Mouse (Mus musculus) limb, embryonic 10.5 days (tissue): ENCODE data around the gene Ttyh2. TPM values are rescaled to one million over a fixed set of nuclear protein-coding genes. Genes with fewer than 3 reads are reported as not detected.

Experiments
- DNase-seq: peaks from one replicate; pipeline ENCODE4 v3.0.0-alpha.2; 2017; ENCODE audit warnings: low spot score
- H3K27ac ChIP-seq: fragments of 300-500 bp; sonication (generic); 2 replicates; pipeline ENCODE4 v1.5.1; 2016; ENCODE audit warnings: mild to moderate bottlenecking
- H3K27me3 ChIP-seq: fragments of 300-500 bp; sonication (generic); 2 replicates; pipeline ENCODE4 v1.6.1; 2016; ENCODE audit warnings: low read depth, mild to moderate bottlenecking; ENCODE audit not compliant: poor library complexity, severe bottlenecking
- H3K36me3 ChIP-seq: fragments of 300-500 bp; sonication (generic); 2 replicates; pipeline ENCODE4 v1.6.1; 2016; ENCODE audit warnings: mild to moderate bottlenecking, moderate library complexity
- H3K4me1 ChIP-seq: fragments of 300-500 bp; sonication (generic); 2 replicates; pipeline ENCODE4 v1.6.1; 2016
- H3K4me3 ChIP-seq: fragments of 300-500 bp; sonication (generic); 2 replicates; pipeline ENCODE4 v1.5.1; 2016; ENCODE audit warnings: mild to moderate bottlenecking, moderate library complexity
- H3K9me3 ChIP-seq: fragments of 300-500 bp; sonication (generic); replicated peaks from 2 replicates; pipeline ENCODE4 v1.6.1; 2016; ENCODE audit warnings: mild to moderate bottlenecking
- WGBS: fragments of 180-500 bp; shearing (Covaris S2); methylation state at CpG from one replicate; pipeline ENCODE4 v1.1.7; 2016; 5-methylcytosine and 5-hydroxymethylcytosine counted together
- polyA plus RNA-seq: library from polyadenylated mRNA; unstranded; fragments of >200 nt; fragmentation: Nextera tagmentation; extraction: Ambion mirVana; gene quantifications from 2 replicates; pipeline ENCODE4 v1.2.1, GENCODE M21; 2016

Ttyh2 gene
- polyA plus RNA-seq, 1 experiment from 2014 or later = 9.2 TPM

GRCm38 (mm10) chr11:114675826-114676401 lies 683 bp downstream of the Ttyh2 start:
- Histone ChIP-seq H3K4me1 (peaks cover 54% of the 10 kb centered on the region), H3K27me3 (peaks cover 13% of the 10 kb centered on the region), H3K36me3 (peaks cover 36% of the 10 kb centered on the region), H3K4me3 (peak overlapping the region; percentile 70), H3K27ac (peak overlapping the region; percentile 83), H3K9me3 (no peaks in the 10 kb centered on the region)
- DNase-seq = peak; percentile 64
- 2% methylated on average over 27 of the region's 27 CpGs for WGBS

GRCm38 (mm10) chr11:114676431-114676830 lies 1.2 kb downstream of the Ttyh2 start:
- 8% methylated on average over 14 of the region's 14 CpGs for WGBS
- Histone ChIP-seq H3K27me3 (peaks cover 13% of the 10 kb centered on the region), H3K4me3 (peak overlapping the region; percentile 70), H3K27ac (peak overlapping the region; percentile 83), H3K4me1 (peaks cover 56% of the 10 kb centered on the region), H3K36me3 (peaks cover 31% of the 10 kb centered on the region), H3K9me3 (no peaks in the 10 kb centered on the region)
- DNase-seq = no peak

GRCm38 (mm10) chr11:114676896-114677530 lies 1.8 kb downstream of the Ttyh2 start:
- H3K9me3 ChIP-seq = no peaks in the 10 kb centered on the region
- peak overlapping the region; percentile 83; the same call in 1 of the 2 replicates for H3K27ac ChIP-seq
- no peak for DNase-seq
- peak overlapping the region; percentile 70 for H3K4me3 ChIP-seq
- H3K4me1 ChIP-seq = peaks cover 56% of the 10 kb centered on the region
- WGBS = 46% methylated on average over 9 of the region's 9 CpGs
- H3K27me3 ChIP-seq = peaks cover 13% of the 10 kb centered on the region
- peaks cover 25% of the 10 kb centered on the region for H3K36me3 ChIP-seq

- peaks cover 13% of the 10 kb centered on the region for H3K27me3 ChIP-seq
- 80% methylated on average over 8 of the region's 8 CpGs for WGBS
- DNase-seq = no peak
- no peak overlapping the region for H3K4me3 ChIP-seq
- no peak overlapping the region for H3K27ac ChIP-seq
- H3K36me3 ChIP-seq = no peaks in the 10 kb centered on the region
- H3K4me1 ChIP-seq = peaks cover 52% of the 10 kb centered on the region
- H3K9me3 ChIP-seq = no peaks in the 10 kb centered on the region
These were observed 4.4 kb downstream of the Ttyh2 start for GRCm38 (mm10) chr11:114679582-114679981.

GRCm38 (mm10) chr11:114680291-114680690 lies 5.1 kb downstream of the Ttyh2 start:
- no peaks in the 10 kb centered on the region for H3K9me3 ChIP-seq
- no peak overlapping the region for H3K4me3 ChIP-seq
- no peaks in the 10 kb centered on the region for H3K36me3 ChIP-seq
- peaks cover 13% of the 10 kb centered on the region for H3K27me3 ChIP-seq
- no peak for DNase-seq
- WGBS = 79% methylated on average over 10 of the region's 10 CpGs
- H3K27ac ChIP-seq = 0 out of 2 replicates have a peak overlapping the region, but pooled peaks have one; percentile 50
- peaks cover 54% of the 10 kb centered on the region for H3K4me1 ChIP-seq

- peaks cover 53% of the 10 kb centered on the region for H3K4me1 ChIP-seq
- 68% methylated on average over 5 of the region's 5 CpGs for WGBS
- peak overlapping the region; percentile 50; the same call in 1 of the 2 replicates for H3K27ac ChIP-seq
- H3K9me3 ChIP-seq = no peaks in the 10 kb centered on the region
- no peak overlapping the region for H3K4me3 ChIP-seq
- no peak for DNase-seq
- H3K27me3 ChIP-seq = peaks cover 12% of the 10 kb centered on the region
- no peaks in the 10 kb centered on the region for H3K36me3 ChIP-seq
These were observed 5.8 kb downstream of the Ttyh2 start for GRCm38 (mm10) chr11:114681054-114681453.

- DNase-seq = no peak
- 94% methylated on average over 13 of the region's 13 CpGs for WGBS
- H3K4me1 ChIP-seq = peaks cover 40% of the 10 kb centered on the region
These were observed 7.2 kb downstream of the Ttyh2 start for GRCm38 (mm10) chr11:114682321-114682900.

GRCm38 (mm10) chr11:114683029-114683721 lies 7.9 kb downstream of the Ttyh2 start:
- no peak for DNase-seq
- H3K27ac ChIP-seq = no peak overlapping the region
- H3K4me1 ChIP-seq = peaks cover 44% of the 10 kb centered on the region
- no peaks in the 10 kb centered on the region for H3K36me3 ChIP-seq
- H3K9me3 ChIP-seq = no peaks in the 10 kb centered on the region
- H3K4me3 ChIP-seq = no peak overlapping the region
- WGBS = 91% methylated on average over 10 of the region's 10 CpGs
- no peaks in the 10 kb centered on the region for H3K27me3 ChIP-seq

More at GRCm38 (mm10) chr11:114682321-114682900, 7.2 kb downstream of the Ttyh2 start:
- Histone ChIP-seq H3K36me3 (no peaks in the 10 kb centered on the region), H3K27ac (peak overlapping the region; percentile 28; the same call in 1 of the 2 replicates), H3K4me3 (no peak overlapping the region), H3K9me3 (no peaks in the 10 kb centered on the region), H3K27me3 (no peaks in the 10 kb centered on the region)

- DNase-seq = no peak
- no peaks in the 10 kb centered on the region for H3K27me3 ChIP-seq
- peak overlapping the region; percentile 66 for H3K27ac ChIP-seq
- H3K4me1 ChIP-seq = peaks cover 44% of the 10 kb centered on the region
- 68% methylated on average over 20 of the region's 20 CpGs for WGBS
- H3K9me3 ChIP-seq = no peaks in the 10 kb centered on the region
- no peak overlapping the region; the same call in 1 of the 2 replicates for H3K4me3 ChIP-seq
- H3K36me3 ChIP-seq = no peaks in the 10 kb centered on the region
These were observed 8.7 kb downstream of the Ttyh2 start for GRCm38 (mm10) chr11:114683722-114684621.

GRCm38 (mm10) chr11:114684627-114685373 lies 9.6 kb downstream of the Ttyh2 start:
- Histone ChIP-seq H3K36me3 (peaks cover under 1% of the 10 kb centered on the region; the same call in 1 of the 2 replicates), H3K27me3 (no peaks in the 10 kb centered on the region), H3K4me1 (peaks cover 44% of the 10 kb centered on the region), H3K27ac (peak overlapping the region; percentile 66), H3K9me3 (no peaks in the 10 kb centered on the region), H3K4me3 (no peak overlapping the region; the same call in 1 of the 2 replicates)
- WGBS = 52% methylated on average over 14 of the region's 14 CpGs
- no peak for DNase-seq

- peaks cover 40% of the 10 kb centered on the region for H3K4me1 ChIP-seq
- no peak overlapping the region for H3K4me3 ChIP-seq
- DNase-seq = no peak
- no peaks in the 10 kb centered on the region for H3K9me3 ChIP-seq
- WGBS = 84% methylated on average over 9 of the region's 9 CpGs
- peaks cover 9% of the 10 kb centered on the region; the same call in 1 of the 2 replicates for H3K36me3 ChIP-seq
- no peaks in the 10 kb centered on the region for H3K27me3 ChIP-seq
- peak overlapping the region; percentile 66 for H3K27ac ChIP-seq
These were observed 10.4 kb downstream of the Ttyh2 start for GRCm38 (mm10) chr11:114685526-114686040.
